Mouse (Mus musculus): Measurements from ENCODE around the gene Adgrl1.

Adgrl1 gene

DNA sequence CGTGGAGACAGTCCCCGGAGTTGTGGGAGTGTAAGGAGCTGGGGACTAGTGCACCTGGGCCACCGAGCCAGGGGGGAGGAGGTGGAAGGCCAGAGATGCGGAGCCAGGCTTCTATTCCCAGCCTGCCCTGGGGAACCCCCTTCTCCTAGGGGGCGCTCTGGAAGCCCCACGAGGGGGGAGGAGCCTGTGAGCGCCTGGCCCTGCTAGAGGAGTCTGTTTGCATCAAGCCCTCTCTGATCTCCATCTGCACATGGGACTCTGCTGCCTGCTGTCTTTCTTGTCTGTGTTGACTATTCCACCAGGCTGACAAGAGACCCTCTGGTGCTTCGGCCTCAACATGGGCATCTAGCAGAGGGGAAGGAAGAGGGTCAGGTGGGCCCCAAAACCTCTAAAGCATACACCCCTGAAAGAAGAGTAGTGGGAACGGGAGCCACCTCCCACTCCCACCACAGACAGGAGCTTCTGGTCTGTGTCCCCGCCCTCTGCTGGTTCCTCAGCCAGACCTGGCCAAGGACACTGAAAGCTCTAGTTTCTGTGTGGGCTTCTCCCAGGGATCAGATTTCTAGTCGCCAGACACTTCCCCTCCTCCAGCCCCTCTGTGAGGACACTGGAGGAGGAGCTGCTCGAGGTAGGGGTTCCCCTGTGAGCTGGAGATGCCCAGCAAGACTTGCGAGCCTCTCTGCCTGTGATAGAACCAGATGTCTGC is 3.2 kb downstream of the Adgrl1 start:
- peak; percentile 54 to 67 for DNase-seq

DNA sequence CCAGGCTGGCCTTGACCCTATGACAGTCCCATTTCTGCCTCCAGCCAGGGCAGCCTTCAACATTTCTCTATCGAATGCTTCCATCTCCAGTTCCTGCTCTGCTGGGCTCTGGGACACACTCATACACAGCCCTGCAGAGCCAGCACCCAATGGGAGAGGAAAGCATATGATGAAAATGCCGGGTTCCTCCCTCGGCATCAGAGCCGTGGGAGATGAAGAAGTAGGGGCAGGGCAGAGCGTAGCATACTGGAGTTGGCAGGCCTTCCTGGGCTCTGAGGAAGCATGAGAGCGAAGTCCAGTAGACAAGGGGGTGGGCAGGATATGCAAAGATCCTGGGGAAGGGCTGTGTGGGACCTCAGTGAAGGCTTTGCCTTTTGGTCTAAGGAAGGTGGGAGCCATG is 8.7 kb downstream of the Adgrl1 start:
- DNase-seq, result no peak

- DNase-seq, result no peak
These were observed 9.4 kb downstream of the Adgrl1 start for GRCm38 (mm10) chr8:83909311-83909710.

DNA sequence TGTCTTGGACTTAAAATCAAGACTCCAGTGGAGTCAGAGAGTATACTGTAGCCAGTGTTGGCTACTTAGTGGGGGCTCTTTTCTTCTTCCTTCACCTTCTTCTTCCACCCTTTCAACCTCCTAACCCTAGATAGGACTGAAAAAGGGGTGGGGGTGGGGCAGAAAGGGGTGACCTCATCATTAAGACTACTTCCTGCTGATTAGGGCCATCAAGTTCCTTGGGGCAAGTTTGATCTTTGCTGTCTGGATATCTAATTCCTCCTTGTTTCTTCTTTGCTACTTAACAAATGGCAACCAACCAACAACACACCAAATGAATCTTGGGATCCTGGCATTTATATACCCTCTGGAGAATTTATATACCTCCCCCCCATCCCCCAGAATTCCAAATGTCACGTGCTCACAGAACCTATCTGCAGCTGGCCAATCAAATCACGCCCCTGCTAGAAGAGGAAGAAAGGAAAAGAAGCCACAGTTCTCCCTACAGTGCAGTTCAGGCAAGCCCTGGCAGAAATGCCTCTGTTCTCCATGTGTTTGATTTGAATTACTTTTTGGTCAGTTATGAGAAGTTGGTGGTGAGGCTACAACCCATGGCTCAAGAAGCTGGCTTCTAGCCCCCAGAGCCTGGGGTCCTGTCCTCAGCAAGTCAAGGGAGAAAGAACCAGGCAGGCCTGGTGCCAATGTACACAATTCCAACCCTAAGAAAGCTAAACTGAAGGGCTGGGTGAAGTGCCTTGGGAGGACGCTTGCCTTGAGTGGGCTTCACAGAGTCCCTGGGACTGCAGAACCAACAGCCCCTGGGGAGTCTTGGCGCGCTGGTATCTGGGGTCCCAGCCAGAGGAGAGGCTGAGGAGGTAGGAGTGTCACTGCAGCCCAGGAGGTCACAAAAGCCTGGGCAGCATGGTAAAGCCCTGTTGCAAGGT is 12.2 kb downstream of the Adgrl1 start:
- DNase-seq, result no peak

DNA sequence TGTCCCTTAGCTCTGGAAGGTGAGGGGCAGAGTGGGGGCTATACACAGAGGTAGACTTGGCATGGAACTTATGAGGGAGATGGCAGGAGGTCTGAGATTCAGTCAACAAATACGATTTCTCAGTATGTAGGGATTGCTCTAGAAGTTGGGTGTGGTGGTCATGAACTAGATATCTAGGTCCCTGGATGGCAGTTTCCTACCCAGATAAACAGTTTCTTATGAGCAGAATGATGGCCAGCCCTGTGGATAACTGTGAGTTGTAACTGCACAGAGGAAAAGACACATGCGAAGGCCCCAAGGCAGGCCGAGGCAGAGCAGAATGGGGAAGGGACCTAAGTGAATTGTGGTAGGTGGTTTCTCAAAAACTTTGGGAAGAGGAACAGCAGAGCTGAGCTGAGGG is 14.3 kb downstream of the Adgrl1 start:
- DNase-seq, result no peak

- peak; percentile 52 to 62 for DNase-seq
These were observed 15.0 kb downstream of the Adgrl1 start for GRCm38 (mm10) chr8:83914860-83915259.

- DNase-seq, result peak; percentile 65 to 77
These were observed 16.1 kb downstream of the Adgrl1 start for GRCm38 (mm10) chr8:83916015-83916414.

DNA sequence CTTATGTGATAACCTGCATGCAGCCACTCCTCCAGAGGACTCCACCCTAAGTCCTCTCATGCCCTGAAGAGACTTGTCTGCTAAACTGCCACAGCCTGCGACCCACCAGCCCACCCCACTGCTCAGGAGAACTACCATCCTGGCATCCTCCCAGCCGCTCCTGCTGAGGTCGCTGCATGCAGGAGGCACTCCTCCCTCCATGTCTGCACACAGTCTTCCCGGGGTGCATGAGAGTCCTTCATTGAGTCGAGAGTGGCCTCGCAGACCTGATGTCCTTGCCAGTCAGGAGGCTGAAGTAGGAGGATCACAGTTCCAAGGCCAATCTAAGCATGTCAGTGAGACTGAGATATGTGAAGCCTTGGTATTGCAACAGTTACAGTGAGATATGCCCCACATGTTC is 17.7 kb downstream of the Adgrl1 start:
- DNase-seq, result peak in 1 of 2 experiments; percentile 51

- peak; percentile 83 to 92 for DNase-seq
These were observed 21.7 kb downstream of the Adgrl1 start for GRCm38 (mm10) chr8:83921558-83921957.

GRCm38 (mm10) chr8:83922727-83923126 is 22.8 kb downstream of the Adgrl1 start:
- no peak for DNase-seq

GRCm38 (mm10) chr8:83924585-83924984 is 24.7 kb downstream of the Adgrl1 start:
- DNase-seq, result no peak

DNA sequence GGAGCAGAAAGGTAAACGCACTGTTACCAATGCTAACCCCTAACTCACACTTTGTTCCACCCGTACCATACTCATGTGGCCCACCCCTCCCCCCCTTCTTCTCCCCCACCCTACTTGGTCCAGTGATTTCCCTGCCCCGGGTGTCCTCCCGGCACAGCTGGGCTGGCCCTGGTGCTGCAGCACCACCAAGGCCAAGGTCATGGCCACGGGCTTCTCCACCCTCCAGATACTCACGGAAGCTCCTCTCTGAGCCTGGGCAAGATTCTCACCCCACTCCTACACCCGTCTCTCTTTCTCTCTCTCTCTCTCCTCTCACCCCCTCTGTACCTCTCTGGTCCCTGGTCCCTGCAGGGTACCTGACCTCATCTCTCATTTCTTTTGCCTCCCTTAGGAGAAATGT is 26.4 kb downstream of the Adgrl1 start:
- DNase-seq, result peak in 1 of 2 experiments; percentile 6

- peak; percentile 5 to 20 for DNase-seq
These were observed 34.3 kb downstream of the Adgrl1 start for GRCm38 (mm10) chr8:83934222-83934621.

- peak in 1 of 2 experiments; percentile 4 for DNase-seq
These were observed 35.1 kb downstream of the Adgrl1 start for GRCm38 (mm10) chr8:83934994-83935393.

DNA sequence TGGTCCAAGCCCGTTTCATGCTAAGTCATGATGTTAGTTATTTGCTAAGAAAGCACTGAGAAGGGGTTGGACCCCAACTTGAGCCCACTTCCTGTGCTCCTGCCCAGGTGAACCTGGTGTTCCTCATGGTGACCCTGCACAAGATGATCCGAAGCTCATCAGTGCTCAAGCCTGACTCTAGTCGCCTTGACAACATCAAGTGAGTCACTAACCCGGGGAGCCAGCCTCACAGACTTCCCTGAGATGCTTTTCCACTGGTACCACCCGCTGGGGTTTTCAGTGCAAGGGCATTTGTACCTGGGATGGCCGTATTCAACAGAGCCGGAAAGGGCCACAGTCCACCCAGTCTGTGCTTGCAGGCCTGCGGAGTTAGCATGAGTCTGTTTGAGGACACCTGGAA is 35.5 kb downstream of the Adgrl1 start:
- peak; percentile 4 for DNase-seq

- DNase-seq, result peak; percentile 3 to 9
These were observed 37.7 kb downstream of the Adgrl1 start for GRCm38 (mm10) chr8:83937645-83938044.

GRCm38 (mm10) chr8:83938330-83938729 is 38.4 kb downstream of the Adgrl1 start:
- peak; percentile 12 to 14 for DNase-seq

- peak in 1 of 2 experiments; percentile 23 for DNase-seq
These were observed 41.3 kb downstream of the Adgrl1 start for GRCm38 (mm10) chr8:83941066-83941677.

DNA sequence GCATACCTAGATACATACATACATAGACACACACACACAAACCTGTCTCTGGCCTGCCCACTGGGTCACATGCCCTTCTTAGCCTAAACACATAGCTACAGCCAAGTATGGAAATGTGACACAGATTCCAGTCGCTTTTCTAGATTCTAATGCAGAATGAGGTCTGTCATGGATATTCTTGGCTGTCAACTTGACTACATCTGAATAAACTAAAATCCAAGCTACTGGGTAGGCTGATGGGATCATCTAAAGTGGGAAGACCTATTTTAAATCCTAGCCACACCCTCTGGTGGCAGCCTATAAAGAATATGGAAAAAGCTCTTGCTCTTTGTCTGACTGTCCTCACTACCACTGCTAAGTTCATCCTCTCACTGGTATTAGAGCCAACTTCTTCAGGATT is 42.5 kb downstream of the Adgrl1 start:
- DNase-seq, result no peak

- DNase-seq, result no peak
These were observed 45.6 kb downstream of the Adgrl1 start for GRCm38 (mm10) chr8:83945540-83945939.

DNA sequence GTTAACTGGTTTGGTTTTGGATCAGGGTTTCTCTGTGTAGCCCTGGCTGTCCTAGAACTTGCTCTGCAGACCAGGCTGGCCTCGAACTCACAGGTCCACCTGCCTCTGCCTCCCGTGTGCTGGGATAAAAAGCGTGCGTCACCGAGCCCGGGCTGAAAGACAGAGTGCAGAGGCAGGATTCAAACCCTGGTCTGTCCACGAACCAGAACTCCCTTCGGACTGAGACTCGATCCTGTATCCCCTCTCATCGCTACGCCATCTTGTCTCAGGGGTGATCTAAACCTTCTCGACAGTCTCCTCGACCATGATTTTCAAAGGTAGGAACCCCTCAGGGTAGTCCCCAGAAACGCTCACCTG is 54.8 kb downstream of the Adgrl1 start:
- DNase-seq, result no peak

- peak; percentile 97 to 99 for DNase-seq
These were observed 55.4 kb downstream of the Adgrl1 start, which contains the start of the genes Gm10644 and Asf1b for GRCm38 (mm10) chr8:83955106-83955957. Gene Gm10644, minus strand, starts transcription at chr8:83955205. Gene Asf1b, plus strand, starts transcription at chr8:83955507.

DNA sequence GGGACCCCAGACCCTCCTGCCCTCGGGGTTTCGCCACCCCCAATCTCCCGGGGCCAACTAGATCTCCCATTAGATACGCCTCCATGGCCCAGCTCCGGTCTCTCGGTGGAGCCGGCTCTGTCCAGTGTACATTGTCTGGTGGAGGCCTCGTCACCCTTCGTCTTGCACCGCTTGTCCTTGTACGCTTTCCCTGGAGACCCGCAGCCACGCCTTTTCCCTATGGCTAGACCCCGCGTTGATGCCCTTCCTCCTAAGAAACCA is 56.0 kb downstream of the Adgrl1 start:
- DNase-seq, result no peak
